Mouse (Mus musculus): Measurements from ENCODE around the gene Zfp992. TPM values are rescaled to one million over a fixed set of nuclear protein-coding genes. Genes with fewer than 3 reads are reported as not detected.
"Not testable (repeated sequence)": the region's sequence is repeated elsewhere in the genome, so short reads cannot be mapped to it uniquely, and the experiment has no call there.

The Zfp992 gene
- polyA plus RNA-seq, 1 experiment = 8.4 TPM

- no peaks in the 10 kb centered on the region for H3K27me3 ChIP-seq (ENCODE audit: control insufficient read depth, insufficient read depth, low read length)
- TF ChIP-seq CTCF (IDR thresholded peaks at IDR 0.05; ENCODE audit: control insufficient read depth, insufficient read depth, insufficient replicate concordance, low read depth, low read length) = no peak
- TF ChIP-seq POLR2A (IDR thresholded peaks at IDR 0.05; ENCODE audit: control insufficient read depth, low read depth, low read length) = no peak; the same call in 1 of the 2 replicates
- no peaks in the 10 kb centered on the region for H3K36me3 ChIP-seq (ENCODE audit: control insufficient read depth, insufficient read depth, low read length)
- H3K4me1 ChIP-seq (ENCODE audit: control insufficient read depth, insufficient read depth, low read length) = no peaks in the 10 kb centered on the region
- H3K4me3 ChIP-seq (ENCODE audit: control insufficient read depth, low read depth, low read length) = no peak overlapping the region
- no peak overlapping the region for H3K27ac ChIP-seq (ENCODE audit: control insufficient read depth, insufficient read depth, low read depth, low read length)
Measured at GRCm38 (mm10) chr4:146454896-146455295, 6.1 kb downstream of the Zfp992 start.

- no peak overlapping the region for H3K4me3 ChIP-seq (ENCODE audit: control insufficient read depth, low read depth, low read length)
- no peak for TF ChIP-seq CTCF (IDR thresholded peaks at IDR 0.05; ENCODE audit: control insufficient read depth, insufficient read depth, insufficient replicate concordance, low read depth, low read length)
- H3K36me3 ChIP-seq (ENCODE audit: control insufficient read depth, insufficient read depth, low read length) = no peaks in the 10 kb centered on the region
- H3K27me3 ChIP-seq (ENCODE audit: control insufficient read depth, insufficient read depth, low read length) = no peaks in the 10 kb centered on the region
- H3K27ac ChIP-seq (ENCODE audit: control insufficient read depth, insufficient read depth, low read depth, low read length) = no peak overlapping the region
- no peaks in the 10 kb centered on the region for H3K4me1 ChIP-seq (ENCODE audit: control insufficient read depth, insufficient read depth, low read length)
Measured at GRCm38 (mm10) chr4:146455321-146455721, 6.5 kb downstream of the Zfp992 start.

DNA sequence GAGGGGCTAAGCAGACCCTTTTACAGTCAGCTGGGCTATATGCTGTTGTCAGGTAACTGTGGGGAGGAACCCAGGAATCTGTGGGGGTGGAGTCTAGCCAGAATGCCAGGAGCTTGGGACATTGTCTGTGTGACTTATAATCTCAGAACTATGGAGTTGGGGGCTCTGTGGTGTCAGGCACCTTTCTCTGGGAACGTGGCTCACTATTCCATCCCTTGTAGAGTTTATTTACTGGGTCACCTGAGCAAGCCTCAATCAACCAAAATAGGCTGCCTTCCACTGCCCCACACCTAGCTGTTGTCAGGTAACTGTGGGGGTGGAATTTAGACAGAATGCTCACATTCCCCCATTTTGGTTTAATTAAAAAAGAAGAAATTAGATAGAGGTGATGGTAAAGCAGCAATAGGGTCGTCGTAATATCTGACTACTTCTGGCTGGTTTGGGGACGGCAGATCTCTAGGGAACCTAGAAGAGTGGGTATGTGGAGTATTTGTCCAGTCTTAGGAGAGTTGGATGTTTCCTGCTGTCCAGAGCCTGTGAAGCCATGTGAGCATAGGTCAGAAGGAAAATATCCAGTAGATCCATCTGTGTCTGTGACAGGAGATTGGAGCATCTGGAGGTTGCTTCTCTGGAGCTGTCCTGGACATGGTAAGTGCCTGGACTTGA lies 7.4 kb downstream of the Zfp992 start:
- H3K4me1 ChIP-seq (ENCODE audit: control insufficient read depth, insufficient read depth, low read length) = no peaks in the 10 kb centered on the region
- no peak overlapping the region for H3K27ac ChIP-seq (ENCODE audit: control insufficient read depth, insufficient read depth, low read depth, low read length)
- no peak overlapping the region for H3K4me3 ChIP-seq (ENCODE audit: control insufficient read depth, low read depth, low read length)
- no peaks in the 10 kb centered on the region for H3K36me3 ChIP-seq (ENCODE audit: control insufficient read depth, insufficient read depth, low read length)
- TF ChIP-seq CTCF (IDR thresholded peaks at IDR 0.05; ENCODE audit: control insufficient read depth, insufficient read depth, insufficient replicate concordance, low read depth, low read length) (no peak), POLR2A (IDR thresholded peaks at IDR 0.05; ENCODE audit: control insufficient read depth, low read depth, low read length) (no peak)
- H3K27me3 ChIP-seq (ENCODE audit: control insufficient read depth, insufficient read depth, low read length) = no peaks in the 10 kb centered on the region

DNA sequence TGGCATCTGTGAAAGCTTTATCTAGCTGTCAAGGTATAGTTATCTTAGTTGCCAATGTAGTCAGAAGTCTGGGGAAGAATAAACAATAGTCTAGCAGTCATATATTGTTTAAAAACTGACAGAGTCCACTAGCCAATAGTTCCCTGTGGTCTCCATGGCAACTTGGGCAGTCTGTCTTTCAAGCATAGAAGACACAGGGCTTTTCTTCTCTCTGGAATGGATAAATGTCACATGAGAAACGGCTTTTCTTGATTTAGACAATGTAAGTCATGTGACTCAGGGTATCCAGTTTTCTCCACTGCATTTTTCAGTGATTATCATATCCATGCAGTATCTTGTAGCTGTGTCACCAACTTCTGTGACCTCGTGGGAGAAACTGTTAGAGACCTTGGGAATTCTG lies 8.3 kb downstream of the Zfp992 start:
- no peaks in the 10 kb centered on the region for H3K4me1 ChIP-seq (ENCODE audit: control insufficient read depth, insufficient read depth, low read length)
- H3K4me3 ChIP-seq (ENCODE audit: control insufficient read depth, low read depth, low read length) = no peak overlapping the region
- H3K27me3 ChIP-seq (ENCODE audit: control insufficient read depth, insufficient read depth, low read length) = no peaks in the 10 kb centered on the region
- H3K36me3 ChIP-seq (ENCODE audit: control insufficient read depth, insufficient read depth, low read length) = no peaks in the 10 kb centered on the region
- TF ChIP-seq POLR2A (IDR thresholded peaks at IDR 0.05; ENCODE audit: control insufficient read depth, low read depth, low read length) (no peak), CTCF (IDR thresholded peaks at IDR 0.05; ENCODE audit: control insufficient read depth, insufficient read depth, insufficient replicate concordance, low read depth, low read length) (no peak)
- no peak overlapping the region for H3K27ac ChIP-seq (ENCODE audit: control insufficient read depth, insufficient read depth, low read depth, low read length)

DNA sequence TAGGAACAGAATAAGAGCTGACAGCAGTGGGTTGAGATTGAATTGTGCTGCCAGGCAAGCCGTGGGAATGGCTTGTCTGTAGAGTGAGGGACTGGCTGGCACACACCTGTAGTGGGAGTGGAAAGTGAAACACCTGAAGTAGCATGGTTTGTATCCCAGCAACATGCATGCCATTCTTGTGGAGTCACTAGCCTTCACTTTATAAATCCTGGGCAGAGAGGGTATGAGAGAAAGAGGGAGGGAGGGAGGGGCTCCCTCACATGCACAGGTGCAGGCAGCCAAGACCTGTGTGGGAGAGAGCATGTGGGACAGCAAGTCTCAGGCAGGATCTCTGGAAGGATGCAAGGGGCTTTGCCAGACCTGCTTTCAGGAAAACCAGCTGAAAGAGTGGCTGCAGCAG lies 8.9 kb downstream of the Zfp992 start:
- Histone ChIP-seq H3K4me3 (ENCODE audit: control insufficient read depth, low read depth, low read length) (no peak overlapping the region), H3K27me3 (ENCODE audit: control insufficient read depth, insufficient read depth, low read length) (no peaks in the 10 kb centered on the region), H3K36me3 (ENCODE audit: control insufficient read depth, insufficient read depth, low read length) (no peaks in the 10 kb centered on the region), H3K4me1 (ENCODE audit: control insufficient read depth, insufficient read depth, low read length) (no peaks in the 10 kb centered on the region), H3K27ac (ENCODE audit: control insufficient read depth, insufficient read depth, low read depth, low read length) (no peak overlapping the region)
- no peak for TF ChIP-seq POLR2A (IDR thresholded peaks at IDR 0.05; ENCODE audit: control insufficient read depth, low read depth, low read length)
- TF ChIP-seq CTCF (IDR thresholded peaks at IDR 0.05; ENCODE audit: control insufficient read depth, insufficient read depth, insufficient replicate concordance, low read depth, low read length) = no peak

GRCm38 (mm10) chr4:146459822-146460221 lies 11.0 kb downstream of the Zfp992 start:
- not testable (repeated sequence) for H3K4me3 ChIP-seq (ENCODE audit: control insufficient read depth, low read depth, low read length)

GRCm38 (mm10) chr4:146460685-146461084 lies 11.9 kb downstream of the Zfp992 start:
- not testable (repeated sequence) for H3K4me3 ChIP-seq (ENCODE audit: control insufficient read depth, low read depth, low read length); H3K4me1 ChIP-seq (ENCODE audit: control insufficient read depth, insufficient read depth, low read length); H3K36me3 ChIP-seq (ENCODE audit: control insufficient read depth, insufficient read depth, low read length); H3K27me3 ChIP-seq (ENCODE audit: control insufficient read depth, insufficient read depth, low read length); H3K27ac ChIP-seq (ENCODE audit: control insufficient read depth, insufficient read depth, low read depth, low read length)

More at GRCm38 (mm10) chr4:146459822-146460221, 11.0 kb downstream of the Zfp992 start:
- H3K4me1 ChIP-seq (ENCODE audit: control insufficient read depth, insufficient read depth, low read length); H3K27ac ChIP-seq (ENCODE audit: control insufficient read depth, insufficient read depth, low read depth, low read length); H3K27me3 ChIP-seq (ENCODE audit: control insufficient read depth, insufficient read depth, low read length); H3K36me3 ChIP-seq (ENCODE audit: control insufficient read depth, insufficient read depth, low read length): not testable (repeated sequence)

DNA sequence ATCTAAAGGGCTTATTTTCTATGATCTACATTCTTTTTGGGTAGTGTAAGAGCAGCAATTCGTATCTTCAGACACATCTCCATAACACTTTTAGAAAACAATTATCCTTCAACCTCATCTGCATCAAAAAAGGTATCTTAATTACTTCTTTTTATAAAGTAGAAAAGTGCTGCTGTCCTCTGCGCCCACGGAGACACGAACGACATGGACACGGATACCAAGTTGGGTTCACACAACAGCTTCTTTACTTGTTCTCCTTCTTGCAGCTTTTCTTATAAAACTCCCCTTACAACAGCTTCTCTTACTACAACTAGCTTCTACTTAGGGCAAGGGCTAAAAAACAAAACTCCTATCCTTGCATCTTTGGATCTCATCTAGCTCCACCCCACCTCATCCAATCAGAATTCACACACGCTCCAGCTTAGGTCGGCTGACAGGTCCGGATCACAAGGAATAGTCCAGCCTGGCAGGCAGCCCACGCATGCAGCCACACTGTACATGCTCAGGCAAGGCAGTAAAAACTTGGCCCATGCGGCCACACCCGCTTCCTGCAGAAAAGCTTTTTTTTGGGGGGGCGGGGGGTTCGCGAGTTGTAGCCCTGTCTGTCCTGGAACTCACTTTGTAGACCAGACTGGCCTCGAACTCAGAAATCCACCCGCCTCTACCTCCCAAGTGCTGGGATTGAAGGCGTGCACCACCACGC lies 15.0 kb downstream of the Zfp992 start:
- H3K4me3 ChIP-seq (ENCODE audit: control insufficient read depth, low read depth, low read length); H3K27ac ChIP-seq (ENCODE audit: control insufficient read depth, insufficient read depth, low read depth, low read length); H3K27me3 ChIP-seq (ENCODE audit: control insufficient read depth, insufficient read depth, low read length); H3K4me1 ChIP-seq (ENCODE audit: control insufficient read depth, insufficient read depth, low read length); H3K36me3 ChIP-seq (ENCODE audit: control insufficient read depth, insufficient read depth, low read length): not testable (repeated sequence)

- not testable (repeated sequence) for H3K36me3 ChIP-seq (ENCODE audit: control insufficient read depth, insufficient read depth, low read length); H3K27me3 ChIP-seq (ENCODE audit: control insufficient read depth, insufficient read depth, low read length); H3K4me1 ChIP-seq (ENCODE audit: control insufficient read depth, insufficient read depth, low read length); H3K27ac ChIP-seq (ENCODE audit: control insufficient read depth, insufficient read depth, low read depth, low read length); H3K4me3 ChIP-seq (ENCODE audit: control insufficient read depth, low read depth, low read length)
Measured at GRCm38 (mm10) chr4:146469984-146470383, 21.2 kb downstream of the Zfp992 start.

- H3K27ac ChIP-seq (ENCODE audit: control insufficient read depth, insufficient read depth, low read depth, low read length); H3K36me3 ChIP-seq (ENCODE audit: control insufficient read depth, insufficient read depth, low read length); H3K4me1 ChIP-seq (ENCODE audit: control insufficient read depth, insufficient read depth, low read length); H3K4me3 ChIP-seq (ENCODE audit: control insufficient read depth, low read depth, low read length); H3K27me3 ChIP-seq (ENCODE audit: control insufficient read depth, insufficient read depth, low read length): not testable (repeated sequence)
Measured at GRCm38 (mm10) chr4:146474181-146474580, 25.4 kb downstream of the Zfp992 start.

Data from testis, adult 2 months (tissue).